Mouse (Mus musculus): ENCODE measurements around the gene Prpf19.

DNA sequence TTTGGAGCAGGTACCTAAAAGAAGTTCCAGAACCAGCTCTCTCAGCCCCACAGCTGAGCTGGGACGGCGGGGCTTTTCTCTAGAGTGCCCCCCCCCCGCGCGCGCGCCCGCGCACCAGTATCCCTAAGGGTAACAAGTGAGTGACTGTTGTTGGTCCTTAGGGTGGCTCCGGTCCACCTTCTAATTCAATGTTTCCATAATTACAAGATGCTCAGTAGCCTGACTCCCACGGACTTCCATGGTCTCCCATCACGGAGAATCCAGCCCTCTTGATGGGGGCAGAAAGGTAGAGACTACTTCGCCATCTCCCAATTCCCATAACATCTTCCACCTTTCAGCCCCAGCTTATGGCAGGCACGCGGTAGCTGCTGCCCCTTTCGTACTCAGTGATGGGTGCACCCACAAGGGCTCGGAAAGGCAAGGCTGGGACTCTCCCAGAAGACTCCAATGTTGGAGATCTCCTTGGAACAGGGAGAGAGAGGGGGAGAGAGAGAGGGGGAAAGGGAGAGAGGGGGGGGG, 26.3 kb upstream of the Prpf19 start:
- TF ChIP-seq POLR2A (IDR thresholded peaks at IDR 0.05; ENCODE audit: low read depth, low read length) (no peak), CTCF (IDR thresholded peaks at IDR 0.05; ENCODE audit: extremely low read depth, insufficient read depth, insufficient read length, insufficient replicate concordance) (no peak)

Data from spleen, adult 2 months (tissue).